Mouse (Mus musculus) olfactory bulb, adult 2 months (tissue): ENCODE results near the gene Hsd17b3. TPM values are rescaled to one million over a fixed set of nuclear protein-coding genes. Genes with fewer than 3 reads are reported as not detected.

Experiments used
- H3K27ac ChIP-seq: fragments of 200-500 bp; 2 replicates; pipeline ENCODE4 v1.5.1; 2012; ENCODE audit warnings: low read depth, low read length; ENCODE audit not compliant: insufficient read depth
- H3K4me1 ChIP-seq: fragments of 200-500 bp; 2 replicates; pipeline ENCODE4 v1.6.1; 2012; ENCODE audit warnings: low read length; ENCODE audit not compliant: control insufficient read depth, insufficient read depth
- H3K4me3 ChIP-seq: fragments of 200-500 bp; 2 replicates; pipeline ENCODE4 v1.5.1; 2012; ENCODE audit warnings: mild to moderate bottlenecking, low read depth, low read length, moderate library complexity; ENCODE audit not compliant: insufficient read depth
- CTCF ChIP-seq: fragments of 200-500 bp; IDR thresholded peaks from 2 replicates; pipeline ENCODE4 v1.5.1; 2012; ENCODE audit warnings: low read depth, mild to moderate bottlenecking, low read length, moderate library complexity; ENCODE audit not compliant: insufficient read depth
- POLR2A ChIP-seq: fragments of 200-500 bp; IDR thresholded peaks from 2 replicates; pipeline ENCODE4 v1.6.1; 2012; ENCODE audit warnings: mild to moderate bottlenecking, low read depth, low read length, moderate library complexity; ENCODE audit not compliant: insufficient read depth
- WGBS: fragments of 180-500 bp; shearing (Covaris S2); methylation state at CpG from one replicate; pipeline ENCODE4 v1.1.7; 2018; 5-methylcytosine and 5-hydroxymethylcytosine counted together
- polyA plus RNA-seq: library from polyadenylated mRNA; stranded (reverse); fragments of >200 nt; gene quantifications from 2 replicates; pipeline ENCODE4 v1.2.4, GENCODE M21; 2012; ENCODE audit warnings: low replicate concordance; ENCODE audit not compliant: missing spikeins, insufficient read depth, insufficient read length

Gene Hsd17b3
- polyA plus RNA-seq, 1 experiment, result not detected

DNA sequence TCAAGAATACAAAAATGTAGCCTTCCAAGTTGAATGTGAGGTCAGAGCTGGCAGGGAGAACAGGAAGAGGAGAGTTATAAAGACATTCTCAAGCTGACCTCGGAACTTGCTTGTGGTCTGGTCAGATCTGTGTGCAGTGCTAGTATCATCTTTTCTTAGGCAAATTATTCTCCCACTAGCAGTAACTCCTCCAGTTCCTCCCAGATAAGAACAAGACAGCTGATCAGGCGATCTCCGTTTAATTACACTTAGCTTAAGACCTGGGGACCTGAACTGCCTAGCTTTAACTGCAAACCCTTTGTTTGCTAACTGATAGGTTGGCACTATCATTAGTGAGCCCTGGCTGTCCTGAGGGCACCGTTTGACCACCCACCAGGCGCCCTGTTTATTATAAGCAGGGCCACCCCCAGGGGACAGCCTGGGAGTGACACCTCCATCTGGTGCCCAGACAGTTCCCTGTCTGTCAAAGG lies 19.4 kb upstream of the Hsd17b3 start:
- Histone ChIP-seq H3K4me1 (no peaks in the 10 kb centered on the region), H3K27ac (no peak overlapping the region), H3K4me3 (no peak overlapping the region)
- no peak for TF ChIP-seq POLR2A
- no peak for TF ChIP-seq CTCF
- WGBS, result 40% methylated on average over 5 of the region's 5 CpGs

DNA sequence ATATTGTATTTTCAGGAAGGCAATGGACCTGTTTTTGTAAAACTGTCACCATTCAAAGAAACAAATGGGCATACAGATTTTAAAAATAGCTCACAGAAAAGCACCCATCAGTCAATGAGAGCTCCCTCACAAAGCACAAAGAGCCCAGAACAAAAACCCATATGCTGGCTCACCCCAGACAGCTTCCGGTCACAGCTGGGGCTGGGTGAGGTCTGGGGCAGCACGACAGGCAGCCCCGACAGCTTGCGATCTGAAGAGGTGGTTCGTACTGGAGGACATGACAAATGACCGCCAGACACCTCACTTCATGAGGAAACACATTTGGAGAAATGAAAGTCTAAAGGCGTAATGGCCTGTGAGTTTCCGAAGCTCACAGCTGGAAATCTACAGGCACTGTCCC lies 18.5 kb upstream of the Hsd17b3 start:
- H3K4me3 ChIP-seq, result no peak overlapping the region
- TF ChIP-seq POLR2A (no peak), CTCF (no peak)
- H3K4me1 ChIP-seq, result no peaks in the 10 kb centered on the region
- H3K27ac ChIP-seq, result no peak overlapping the region
- 55% methylated on average over 8 of the region's 8 CpGs for WGBS

DNA sequence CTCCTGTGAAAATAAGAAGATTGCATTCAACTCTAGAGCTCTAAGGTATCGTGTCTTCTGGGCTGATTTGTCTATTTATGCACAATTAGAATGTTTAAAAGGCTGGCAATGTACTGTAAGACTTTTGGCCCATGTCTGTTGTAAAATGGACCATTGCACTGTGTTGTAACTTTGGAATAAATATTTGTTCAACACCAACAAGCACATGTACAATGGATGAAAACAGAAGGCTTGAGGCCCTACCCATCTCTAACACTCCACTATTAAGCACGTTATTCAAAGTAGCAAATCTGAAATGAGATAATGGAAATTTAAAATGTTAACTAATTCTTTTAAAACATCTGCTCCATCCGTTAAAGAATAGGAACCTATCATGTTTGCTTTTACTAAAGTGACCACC lies 18.1 kb upstream of the Hsd17b3 start:
- WGBS, result 63% methylated on average over 3 of the region's 3 CpGs
- TF ChIP-seq CTCF, result no peak
- no peak for TF ChIP-seq POLR2A
- H3K4me1 ChIP-seq, result no peaks in the 10 kb centered on the region
- no peak overlapping the region for H3K27ac ChIP-seq
- no peak overlapping the region for H3K4me3 ChIP-seq

DNA sequence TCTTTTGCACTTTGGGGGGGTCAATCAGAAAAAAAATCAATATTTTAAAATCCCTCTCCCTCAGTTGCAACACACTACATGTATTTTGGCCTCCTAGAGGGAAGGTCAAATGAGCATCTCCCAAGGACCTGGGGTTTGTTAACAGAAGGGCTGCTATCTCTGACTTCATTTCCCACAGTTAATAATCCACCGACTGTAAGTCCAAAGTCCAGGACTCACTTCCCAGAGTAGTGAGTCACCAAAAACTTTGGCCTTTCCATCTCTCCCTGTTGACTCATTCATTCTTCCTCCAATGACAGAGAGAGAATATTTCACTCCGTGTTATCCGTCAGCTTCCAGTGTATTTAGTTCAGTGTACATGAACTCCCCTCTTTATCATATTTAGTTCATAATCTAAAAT lies 16.7 kb upstream of the Hsd17b3 start:
- Histone ChIP-seq H3K4me1 (no peaks in the 10 kb centered on the region), H3K27ac (no peak overlapping the region), H3K4me3 (no peak overlapping the region)
- WGBS, result 92% methylated on average over 3 of the region's 3 CpGs
- TF ChIP-seq POLR2A, result no peak
- no peak for TF ChIP-seq CTCF

DNA sequence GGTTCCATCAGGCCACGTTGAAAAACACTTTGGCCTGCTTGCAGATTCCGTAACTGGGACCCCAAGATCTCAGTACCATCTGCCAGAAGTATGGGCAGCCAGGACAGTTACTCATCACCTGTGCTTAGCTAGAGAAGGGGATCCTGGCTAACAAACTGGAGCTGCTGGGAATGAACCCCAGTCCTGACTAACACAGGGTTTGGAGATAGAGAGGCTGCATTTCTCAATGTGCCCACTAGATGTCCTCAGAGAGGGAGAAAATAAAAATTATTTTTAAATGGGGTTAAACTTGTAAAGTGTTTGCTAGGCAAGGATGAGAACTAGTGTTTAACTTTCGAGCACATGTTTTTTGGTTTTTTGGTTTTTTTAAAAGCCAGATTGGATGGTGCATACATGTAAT lies 11.2 kb upstream of the Hsd17b3 start:
- Histone ChIP-seq H3K4me3 (no peak overlapping the region), H3K4me1 (no peaks in the 10 kb centered on the region), H3K27ac (no peak overlapping the region)
- WGBS, result 64% methylated on average over 3 of the region's 3 CpGs
- TF ChIP-seq CTCF (no peak), POLR2A (no peak)

DNA sequence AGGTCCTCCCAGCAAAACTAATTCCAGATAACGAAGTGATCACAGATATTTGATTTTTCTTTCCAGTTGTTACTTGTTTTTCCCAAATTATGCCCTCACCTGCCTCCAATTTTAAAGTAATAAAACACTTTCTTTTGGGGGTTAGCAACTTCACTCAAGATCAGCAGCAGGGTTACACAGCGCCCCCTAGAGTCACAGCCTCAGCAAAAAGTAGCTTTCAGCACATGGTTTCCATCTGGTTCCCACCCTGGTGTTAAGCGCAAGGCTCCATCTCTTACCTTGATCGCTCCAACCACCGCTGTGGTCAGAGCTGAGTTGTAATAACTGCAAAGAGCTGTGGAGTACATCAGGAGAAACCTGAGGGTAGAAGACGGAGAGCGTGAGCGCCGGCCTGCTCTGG lies 10.0 kb upstream of the Hsd17b3 start:
- TF ChIP-seq CTCF, result no peak
- no peak for TF ChIP-seq POLR2A
- Histone ChIP-seq H3K4me3 (no peak overlapping the region), H3K4me1 (no peaks in the 10 kb centered on the region), H3K27ac (no peak overlapping the region)
- WGBS, result 81% methylated on average over 9 of the region's 9 CpGs

DNA sequence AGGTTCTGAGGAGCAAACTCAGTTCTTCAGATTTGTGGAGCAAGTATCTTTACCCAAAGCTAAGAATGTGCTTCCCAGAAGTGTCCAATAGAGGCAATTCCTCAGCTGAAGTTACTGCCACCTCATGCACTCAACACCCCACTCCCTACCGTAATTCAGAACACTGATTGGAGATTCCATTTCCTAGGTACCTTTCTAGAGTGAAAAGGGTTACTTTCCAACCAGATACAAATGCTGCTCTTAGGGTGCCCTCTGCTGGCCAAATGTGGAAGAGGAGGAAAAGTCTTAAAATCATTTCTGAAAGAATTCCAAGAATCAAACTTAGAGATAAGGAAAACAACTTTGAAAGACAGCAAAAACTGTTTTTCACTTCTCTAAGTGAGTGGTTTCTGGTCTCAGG lies 4.3 kb upstream of the Hsd17b3 start:
- 0% methylated on average over 1 of the region's 1 CpGs for WGBS
- TF ChIP-seq POLR2A (no peak), CTCF (no peak)
- Histone ChIP-seq H3K27ac (no peak overlapping the region), H3K4me3 (no peak overlapping the region), H3K4me1 (no peaks in the 10 kb centered on the region)

DNA sequence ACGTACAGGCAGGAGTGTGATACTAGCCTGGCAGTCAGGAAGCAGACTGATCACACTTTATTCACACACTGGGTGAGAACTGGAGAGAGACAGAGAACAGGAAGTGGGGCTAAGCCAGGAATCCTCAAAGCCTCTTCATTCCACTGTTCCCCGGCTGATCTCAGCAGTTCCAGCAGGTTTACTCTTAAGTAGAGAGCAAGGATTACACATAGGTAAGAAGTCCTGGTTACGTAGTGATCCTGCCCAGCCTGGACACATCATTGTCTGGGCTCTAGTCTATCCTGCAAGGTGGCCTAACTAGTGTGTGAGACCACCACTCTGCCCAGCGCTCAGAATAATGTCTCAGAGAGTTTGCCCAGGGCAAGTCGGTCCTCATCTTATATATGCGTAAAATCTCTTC lies 3.7 kb upstream of the Hsd17b3 start:
- no peak for TF ChIP-seq CTCF
- no peak for TF ChIP-seq POLR2A
- H3K27ac ChIP-seq, result no peak overlapping the region
- 72% methylated on average over 6 of the region's 6 CpGs for WGBS

DNA sequence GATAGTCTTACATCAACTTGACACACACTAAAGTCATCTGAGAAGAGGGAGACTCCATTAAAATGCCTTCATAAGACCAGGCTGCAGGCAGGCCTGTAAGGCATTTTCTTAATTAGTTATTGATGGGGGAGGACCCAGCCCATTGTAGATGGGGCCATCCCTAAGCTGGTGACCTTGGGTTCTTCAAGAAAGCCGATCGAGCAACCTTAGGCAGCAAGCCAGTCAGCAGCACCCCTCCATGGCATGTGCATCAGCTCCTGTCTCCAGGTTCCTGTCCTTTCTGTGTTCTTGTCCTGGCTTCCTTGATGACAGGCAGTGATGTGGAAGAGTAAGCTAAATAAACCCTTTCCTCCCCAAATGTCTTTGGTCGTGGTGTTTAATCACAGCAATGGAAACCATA lies 3.1 kb upstream of the Hsd17b3 start:
- 91% methylated on average over 3 of the region's 3 CpGs for WGBS
- Histone ChIP-seq H3K4me1 (no peaks in the 10 kb centered on the region), H3K27ac (no peak overlapping the region), H3K4me3 (no peak overlapping the region)
- TF ChIP-seq POLR2A (no peak), CTCF (no peak)

More for the DNA sequence above, 3.7 kb upstream of the Hsd17b3 start:
- Histone ChIP-seq H3K4me3 (no peak overlapping the region), H3K4me1 (no peaks in the 10 kb centered on the region)

DNA sequence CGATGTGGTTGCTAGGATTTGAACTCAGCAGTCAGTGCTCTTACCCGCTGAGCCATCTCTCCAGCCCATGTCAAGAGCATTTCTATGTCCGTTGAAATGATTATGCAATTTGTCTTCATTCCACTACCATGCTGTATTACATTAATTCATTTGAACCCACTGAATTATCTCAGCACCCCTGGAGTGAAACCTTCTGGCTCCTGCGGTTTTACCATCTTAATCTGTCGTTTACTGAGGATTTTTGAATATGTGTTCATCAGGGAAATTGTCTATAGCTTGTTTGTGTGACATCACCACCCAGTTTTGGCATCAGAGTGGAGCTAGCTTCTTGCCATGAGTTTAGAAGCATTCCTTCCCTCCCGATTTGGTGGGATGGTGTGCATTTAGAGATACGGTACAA lies 2.0 kb upstream of the Hsd17b3 start:
- Histone ChIP-seq H3K4me1 (no peaks in the 10 kb centered on the region), H3K27ac (no peak overlapping the region), H3K4me3 (no peak overlapping the region)
- no peak for TF ChIP-seq POLR2A
- no peak for TF ChIP-seq CTCF
- WGBS, result 56% methylated on average over 7 of the region's 7 CpGs
